Comparison of ENCODE assay signal across 28 mouse cellular contexts in genomic region chr3:108892080-108892479, GRCm38 (mm10). TPM values are rescaled to one million over a fixed set of nuclear protein-coding genes. Genes with fewer than 3 reads are reported as not detected.
DNase-seq lines count a peak whose midpoint lies in the region; ATAC-seq and TF ChIP-seq lines count a peak whose summit lies in the region.
"Had no signal": no experiment of that assay in that cellular context is flagged by ENCODE, and none has a peak within 500 bp of the region (broad histone marks: within the 10 kb centered on the region; RNA-seq: fewer than 3 reads in every experiment).

No protein-coding gene starts in this region.

- no peaks in the 10 kb centered on the region for H3K9me3 ChIP-seq in embryonic facial prominence, embryonic 11.5 days (replicated peaks; ENCODE audit: control insufficient read depth, low read length)
- H3K9me3 ChIP-seq in embryonic facial prominence, embryonic 10.5 days = no peaks in the 10 kb centered on the region
- no peaks in the 10 kb centered on the region for H3K9me3 ChIP-seq in heart, embryonic 10.5 days
- no peaks in the 10 kb centered on the region for H3K9me3 ChIP-seq in intestine, embryonic 15.5 days
- 0 out of 2 replicates have a peak, but pooled peaks cover 4% of the 10 kb centered on the region for H3K9me3 ChIP-seq in intestine, postnatal 0 days (ENCODE audit: control insufficient read depth)
- H3K9me3 ChIP-seq in intestine, embryonic 16.5 days (ENCODE audit: control insufficient read depth, low read length) = no peaks in the 10 kb centered on the region
- H3K9me3 ChIP-seq: embryonic facial prominence, embryonic 12.5 days; forebrain, embryonic 13.5 days; forebrain, embryonic 15.5 days; G1E had no signal

- intact Hi-C loops in heart, adult 2 months (cut with DNase I) = no loop called here

- no peak for TF ChIP-seq EP300 in heart, adult 2 months (IDR thresholded peaks at IDR 0.05; ENCODE audit: insufficient read depth, low read depth, low read length)

- no peaks in the 10 kb centered on the region for H3K4me1 ChIP-seq in embryonic facial prominence, embryonic 11.5 days (ENCODE audit: control insufficient read depth, insufficient read depth, low read length)
- no peaks in the 10 kb centered on the region for H3K4me1 ChIP-seq in embryonic facial prominence, embryonic 10.5 days
- H3K4me1 ChIP-seq in heart, embryonic 10.5 days = peaks cover 5% of the 10 kb centered on the region; the same call in 1 of the 2 replicates
- H3K4me1 ChIP-seq in heart, adult 2 months (ENCODE audit: control insufficient read depth, insufficient read depth, low read length) = no peaks in the 10 kb centered on the region
- no peaks in the 10 kb centered on the region; the same call in 1 of the 2 replicates for H3K4me1 ChIP-seq in intestine, embryonic 15.5 days (replicated peaks)
- H3K4me1 ChIP-seq in intestine, postnatal 0 days (replicated peaks; ENCODE audit: control insufficient read depth, insufficient read depth, low read length) = 0 out of 2 replicates have a peak, but pooled peaks cover 2% of the 10 kb centered on the region
- peaks cover 2% of the 10 kb centered on the region; the same call in 1 of the 2 replicates for H3K4me1 ChIP-seq in intestine, embryonic 16.5 days (ENCODE audit: control insufficient read depth, insufficient read depth, low read length)
- H3K4me1 ChIP-seq: embryonic facial prominence, embryonic 12.5 days; forebrain, embryonic 13.5 days; forebrain, embryonic 15.5 days had no signal

- TF ChIP-seq POLR2A in heart, adult 2 months (IDR thresholded peaks at IDR 0.05; ENCODE audit: insufficient read depth, low read depth, low read length) = no peak

- no peak overlapping the region for H3K27ac ChIP-seq in embryonic facial prominence, embryonic 11.5 days (replicated peaks; ENCODE audit: low read depth, low read length)
- H3K27ac ChIP-seq in embryonic facial prominence, embryonic 10.5 days (replicated peaks) = no peak overlapping the region
- H3K27ac ChIP-seq in heart, embryonic 10.5 days = no peak overlapping the region
- no peak overlapping the region for H3K27ac ChIP-seq in heart, adult 2 months
- no peak overlapping the region for H3K27ac ChIP-seq in intestine, embryonic 15.5 days
- no peak overlapping the region for H3K27ac ChIP-seq in intestine, postnatal 0 days (ENCODE audit: low read depth, low read length)
- no peak overlapping the region for H3K27ac ChIP-seq in intestine, embryonic 16.5 days (ENCODE audit: low read length)
- H3K27ac ChIP-seq: embryonic facial prominence, embryonic 12.5 days; forebrain, embryonic 13.5 days; forebrain, embryonic 15.5 days had no signal

- no peaks in the 10 kb centered on the region for H3K36me3 ChIP-seq in embryonic facial prominence, embryonic 11.5 days (replicated peaks; ENCODE audit: control insufficient read depth, insufficient read depth, low read depth, low read length)
- H3K36me3 ChIP-seq in embryonic facial prominence, embryonic 10.5 days (replicated peaks) = no peaks in the 10 kb centered on the region
- no peaks in the 10 kb centered on the region for H3K36me3 ChIP-seq in heart, embryonic 10.5 days
- no peaks in the 10 kb centered on the region for H3K36me3 ChIP-seq in heart, adult 2 months (ENCODE audit: control insufficient read depth, insufficient read depth, low read length)
- H3K36me3 ChIP-seq in intestine, embryonic 15.5 days = no peaks in the 10 kb centered on the region
- H3K36me3 ChIP-seq in intestine, postnatal 0 days (ENCODE audit: control insufficient read depth, insufficient read depth) = no peaks in the 10 kb centered on the region
- H3K36me3 ChIP-seq in intestine, embryonic 16.5 days (ENCODE audit: control insufficient read depth, insufficient read depth, low read length) = no peaks in the 10 kb centered on the region
- H3K36me3 ChIP-seq: embryonic facial prominence, embryonic 12.5 days; forebrain, embryonic 15.5 days; G1E had no signal

- no peak overlapping the region for H3K9ac ChIP-seq in embryonic facial prominence, embryonic 11.5 days (replicated peaks; ENCODE audit: low read length)
- H3K9ac ChIP-seq in heart, adult 2 months (ENCODE audit: low read depth, low read length) = no peak overlapping the region
- H3K9ac ChIP-seq in intestine, embryonic 15.5 days = no peak overlapping the region
- no peak overlapping the region for H3K9ac ChIP-seq in intestine, postnatal 0 days (ENCODE audit: low read depth, low read length)
- H3K9ac ChIP-seq in intestine, embryonic 16.5 days (ENCODE audit: low read depth, low read length) = no peak overlapping the region
- H3K9ac ChIP-seq: embryonic facial prominence, embryonic 12.5 days; forebrain, embryonic 13.5 days; forebrain, embryonic 15.5 days had no signal

- ATAC-seq in embryonic facial prominence, embryonic 11.5 days (replicated peaks; ENCODE audit: insufficient number of reproducible peaks, low FRiP score, low TSS enrichment, low read depth) = 0 out of 2 replicates have a peak, but pooled peaks have one; percentile 48
- peak; percentile 41 for ATAC-seq in intestine, embryonic 15.5 days
- no peak for ATAC-seq in intestine, postnatal 0 days
- ATAC-seq in intestine, embryonic 16.5 days = 0 out of 2 replicates have a peak, but pooled peaks have one; percentile 57
- ATAC-seq: activated CD4-positive, CD25-positive, alpha-beta regulatory T cell, adult 4 months; CD4-positive, CD25-positive, alpha-beta regulatory T cell, adult 4 months; forebrain, embryonic 13.5 days; forebrain, embryonic 15.5 days; Patski had no signal

- H3K4me3 ChIP-seq in embryonic facial prominence, embryonic 11.5 days (ENCODE audit: low read depth, low read length) = no peak overlapping the region
- no peak overlapping the region for H3K4me3 ChIP-seq in embryonic facial prominence, embryonic 10.5 days
- H3K4me3 ChIP-seq in heart, embryonic 10.5 days = no peak overlapping the region
- H3K4me3 ChIP-seq in heart, adult 2 months = no peak overlapping the region
- no peak overlapping the region for H3K4me3 ChIP-seq in intestine, embryonic 15.5 days (replicated peaks)
- H3K4me3 ChIP-seq in intestine, postnatal 0 days (ENCODE audit: low read depth, low read length) = no peak overlapping the region
- no peak overlapping the region for H3K4me3 ChIP-seq in intestine, embryonic 16.5 days (ENCODE audit: low read length)
- H3K4me3 ChIP-seq: embryonic facial prominence, embryonic 12.5 days; forebrain, embryonic 13.5 days; forebrain, embryonic 15.5 days had no signal

- no peak for TF ChIP-seq CTCF in heart, adult 2 months (IDR thresholded peaks at IDR 0.05)
- TF ChIP-seq CTCF in intestine, postnatal 0 days (IDR thresholded peaks at IDR 0.05; ENCODE audit: low read depth) = no peak

- H3K27me3 ChIP-seq in embryonic facial prominence, embryonic 11.5 days (ENCODE audit: control insufficient read depth, insufficient read depth, low read length) = no peaks in the 10 kb centered on the region
- no peaks in the 10 kb centered on the region for H3K27me3 ChIP-seq in embryonic facial prominence, embryonic 10.5 days (replicated peaks; ENCODE audit: low read depth, poor library complexity, severe bottlenecking)
- H3K27me3 ChIP-seq in heart, embryonic 10.5 days (ENCODE audit: insufficient read depth, poor library complexity, severe bottlenecking) = no peaks in the 10 kb centered on the region
- H3K27me3 ChIP-seq in heart, adult 2 months (ENCODE audit: control insufficient read depth, insufficient read depth, low read length) = no peaks in the 10 kb centered on the region
- no peaks in the 10 kb centered on the region for H3K27me3 ChIP-seq in intestine, embryonic 15.5 days (replicated peaks)
- no peaks in the 10 kb centered on the region for H3K27me3 ChIP-seq in intestine, postnatal 0 days (replicated peaks; ENCODE audit: control insufficient read depth, insufficient read depth, low read length)
- no peaks in the 10 kb centered on the region for H3K27me3 ChIP-seq in intestine, embryonic 16.5 days (replicated peaks; ENCODE audit: control insufficient read depth, insufficient read depth, low read length)
- H3K27me3 ChIP-seq: CH12.LX; embryonic facial prominence, embryonic 12.5 days; forebrain, embryonic 13.5 days; forebrain, embryonic 15.5 days; Patski had no signal

- 77% methylated on average over 1 of the region's 1 CpGs for WGBS in embryonic facial prominence, embryonic 11.5 days
- 93% methylated on average over 1 of the region's 1 CpGs for WGBS in embryonic facial prominence, embryonic 10.5 days
- WGBS in heart, embryonic 10.5 days = 77% methylated on average over 1 of the region's 1 CpGs
- WGBS in heart, adult 2 months = 67% methylated on average over 1 of the region's 1 CpGs
- 71% methylated on average over 1 of the region's 1 CpGs for WGBS in intestine, embryonic 15.5 days
- WGBS in intestine, postnatal 0 days = 86% methylated on average over 1 of the region's 1 CpGs
- WGBS in intestine, embryonic 16.5 days = 84% methylated on average over 1 of the region's 1 CpGs

- DNase-seq in embryonic facial prominence, embryonic 11.5 days (ENCODE audit: low spot score) = no peak
- no peak for DNase-seq in embryonic facial prominence, embryonic 10.5 days (ENCODE audit: low spot score)
- peak; percentile 62 for DNase-seq in heart, embryonic 10.5 days (ENCODE audit: low spot score)
- no peak for DNase-seq in heart, adult 2 months
- DNase-seq: adrenal gland, adult 8-10 months; adrenal gland, postnatal 14 days; adrenal gland, postnatal 36 days; B cell, adult 2 months; cerebellum, adult 11-12 months; cerebellum, adult 2 months; cerebellum, adult 9-10 months; cerebellum, postnatal 10 days; cerebellum, postnatal 25 days had no signal

- no peaks in the 10 kb centered on the region for H3K79me2 ChIP-seq in heart, adult 2 months (replicated peaks; ENCODE audit: control insufficient read depth, insufficient read depth, low read length)

- H3K4me2 ChIP-seq in embryonic facial prominence, embryonic 11.5 days (ENCODE audit: low read depth, low read length) = no peak overlapping the region
- no peak overlapping the region for H3K4me2 ChIP-seq in intestine, embryonic 15.5 days (replicated peaks)
- H3K4me2 ChIP-seq in intestine, postnatal 0 days (replicated peaks; ENCODE audit: low read depth) = no peak overlapping the region
- H3K4me2 ChIP-seq in intestine, embryonic 16.5 days (ENCODE audit: low read depth, low read length) = no peak overlapping the region
- H3K4me2 ChIP-seq: embryonic facial prominence, embryonic 12.5 days; forebrain, embryonic 13.5 days; forebrain, embryonic 15.5 days had no signal

RNA-seq across cellular contexts. Expression of gene Fndc7, which starts 2.3 kb away (rescaled TPM):
- polyA plus RNA-seq in embryonic facial prominence, embryonic 11.5 days (2014; fragmentation: Nextera tagmentation; extraction: Ambion mirVana) = not detected in 2 replicates
- polyA plus RNA-seq in embryonic facial prominence, embryonic 10.5 days (2016; fragmentation: Nextera tagmentation; extraction: Ambion mirVana) = 0.34 TPM in 1 of 2 replicates, not detected in the other
- 0.21 and 0.26 TPM in 2 replicates for polyA plus RNA-seq in heart, embryonic 10.5 days (2016; fragmentation: Nextera tagmentation; extraction: Ambion mirVana)
- under 1 TPM; 0.08 to 0.16 TPM for total RNA-seq in heart, adult 2 months (2021)
- 0.27 and 0.47 TPM in 2 replicates for polyA plus RNA-seq in heart, adult 2 months (2012; rRNA removed)
- 0.05 and 0.14 TPM in 2 replicates for polyA plus RNA-seq in intestine, embryonic 15.5 days (2015; fragmentation: Nextera tagmentation; extraction: Ambion mirVana)
- 0.05 TPM in 1 of 2 replicates, not detected in the other for polyA plus RNA-seq in intestine, postnatal 0 days (2015; fragmentation: Nextera tagmentation; extraction: Ambion mirVana)
- 0.11 and 0.47 TPM in 2 replicates for polyA plus RNA-seq in intestine, embryonic 16.5 days (2015; fragmentation: Nextera tagmentation; extraction: Ambion mirVana)
- polyA plus RNA-seq: forebrain, embryonic 11.5 days; forebrain, embryonic 13.5 days; forebrain, embryonic 15.5 days; G1E had no signal

RNA-seq across cellular contexts. Expression of gene Prpf38b, which starts 19.4 kb away (rescaled TPM):
- 69.1 and 71.3 TPM in 2 replicates for polyA plus RNA-seq in embryonic facial prominence, embryonic 11.5 days (2014; fragmentation: Nextera tagmentation; extraction: Ambion mirVana)
- polyA plus RNA-seq in embryonic facial prominence, embryonic 10.5 days (2016; fragmentation: Nextera tagmentation; extraction: Ambion mirVana) = 77.1 and 80.7 TPM in 2 replicates
- 56.4 and 64.3 TPM in 2 replicates for polyA plus RNA-seq in heart, embryonic 10.5 days (2016; fragmentation: Nextera tagmentation; extraction: Ambion mirVana)
- total RNA-seq in heart, adult 2 months (2021) = 10 to 100 TPM; 17.3 to 21.1 TPM
- 13.6 and 17.8 TPM in 2 replicates for polyA plus RNA-seq in heart, adult 2 months (2012; rRNA removed)
- polyA plus RNA-seq in intestine, embryonic 15.5 days (2015; fragmentation: Nextera tagmentation; extraction: Ambion mirVana) = 74.4 and 79.3 TPM in 2 replicates
- 29.5 and 38.0 TPM in 2 replicates for polyA plus RNA-seq in intestine, postnatal 0 days (2015; fragmentation: Nextera tagmentation; extraction: Ambion mirVana)
- polyA plus RNA-seq in intestine, embryonic 16.5 days (2015; fragmentation: Nextera tagmentation; extraction: Ambion mirVana) = 53.6 and 57.8 TPM in 2 replicates

RNA-seq across cellular contexts. Expression of gene Henmt1, which starts 47.6 kb away (rescaled TPM):
- 0.63 and 1.1 TPM in 2 replicates for polyA plus RNA-seq in embryonic facial prominence, embryonic 11.5 days (2014; fragmentation: Nextera tagmentation; extraction: Ambion mirVana)
- 0.45 and 0.74 TPM in 2 replicates for polyA plus RNA-seq in embryonic facial prominence, embryonic 10.5 days (2016; fragmentation: Nextera tagmentation; extraction: Ambion mirVana)
- 0.18 and 0.33 TPM in 2 replicates for polyA plus RNA-seq in heart, embryonic 10.5 days (2016; fragmentation: Nextera tagmentation; extraction: Ambion mirVana)
- not detected for total RNA-seq in heart, adult 2 months (2021)
- not detected in 2 replicates for polyA plus RNA-seq in heart, adult 2 months (2012; rRNA removed)
- 0.21 and 0.45 TPM in 2 replicates for polyA plus RNA-seq in intestine, embryonic 15.5 days (2015; fragmentation: Nextera tagmentation; extraction: Ambion mirVana)
- 0.29 and 0.38 TPM in 2 replicates for polyA plus RNA-seq in intestine, postnatal 0 days (2015; fragmentation: Nextera tagmentation; extraction: Ambion mirVana)
- 0.12 and 0.28 TPM in 2 replicates for polyA plus RNA-seq in intestine, embryonic 16.5 days (2015; fragmentation: Nextera tagmentation; extraction: Ambion mirVana)
- total RNA-seq: adrenal gland, adult 18-20 months; adrenal gland, postnatal 14 days; adrenal gland, postnatal 36 days; CH12.LX had no signal
- polyA plus RNA-seq: G1E had no signal

RNA-seq across cellular contexts. Expression of gene Gm9857, which starts 48.2 kb away (rescaled TPM):
- not detected in 2 replicates for polyA plus RNA-seq in embryonic facial prominence, embryonic 11.5 days (2014; fragmentation: Nextera tagmentation; extraction: Ambion mirVana)
- polyA plus RNA-seq in embryonic facial prominence, embryonic 10.5 days (2016; fragmentation: Nextera tagmentation; extraction: Ambion mirVana) = not detected in 2 replicates
- not detected in 2 replicates for polyA plus RNA-seq in heart, embryonic 10.5 days (2016; fragmentation: Nextera tagmentation; extraction: Ambion mirVana)
- not detected for total RNA-seq in heart, adult 2 months (2021)
- not detected in 2 replicates for polyA plus RNA-seq in heart, adult 2 months (2012; rRNA removed)
- not detected in 2 replicates for polyA plus RNA-seq in intestine, embryonic 15.5 days (2015; fragmentation: Nextera tagmentation; extraction: Ambion mirVana)
- not detected in 2 replicates for polyA plus RNA-seq in intestine, postnatal 0 days (2015; fragmentation: Nextera tagmentation; extraction: Ambion mirVana)
- polyA plus RNA-seq in intestine, embryonic 16.5 days (2015; fragmentation: Nextera tagmentation; extraction: Ambion mirVana) = not detected in 2 replicates
- total RNA-seq: adrenal gland, adult 18-20 months; adrenal gland, adult 8-10 months; adrenal gland, postnatal 14 days; adrenal gland, postnatal 36 days; CH12.LX; G1E had no signal
- polyA plus RNA-seq: activated CD4-positive, CD25-positive, alpha-beta regulatory T cell, adult 4 months; CD4-positive, CD25-positive, alpha-beta regulatory T cell, adult 4 months; cortical plate, adult 2 months; embryonic facial prominence, embryonic 12.5 days; embryonic facial prominence, embryonic 14.5 days; forebrain, embryonic 11.5 days; forebrain, embryonic 13.5 days; G1E; Patski had no signal

RNA-seq across cellular contexts. Expression of gene Stxbp3, which starts 51.8 kb away (rescaled TPM):
- 28.2 and 29.2 TPM in 2 replicates for polyA plus RNA-seq in embryonic facial prominence, embryonic 11.5 days (2014; fragmentation: Nextera tagmentation; extraction: Ambion mirVana)
- polyA plus RNA-seq in embryonic facial prominence, embryonic 10.5 days (2016; fragmentation: Nextera tagmentation; extraction: Ambion mirVana) = 22.4 and 23.1 TPM in 2 replicates
- polyA plus RNA-seq in heart, embryonic 10.5 days (2016; fragmentation: Nextera tagmentation; extraction: Ambion mirVana) = 29.4 and 30.8 TPM in 2 replicates
- total RNA-seq in heart, adult 2 months (2021) = 10 to 100 TPM; 25.7 to 27.3 TPM
- polyA plus RNA-seq in heart, adult 2 months (2012; rRNA removed) = 7.0 and 11.8 TPM in 2 replicates
- 44.3 and 46.0 TPM in 2 replicates for polyA plus RNA-seq in intestine, embryonic 15.5 days (2015; fragmentation: Nextera tagmentation; extraction: Ambion mirVana)
- 40.5 and 48.6 TPM in 2 replicates for polyA plus RNA-seq in intestine, postnatal 0 days (2015; fragmentation: Nextera tagmentation; extraction: Ambion mirVana)
- 49.6 and 52.1 TPM in 2 replicates for polyA plus RNA-seq in intestine, embryonic 16.5 days (2015; fragmentation: Nextera tagmentation; extraction: Ambion mirVana)
